Mouse (Mus musculus) lung, postnatal 25 days (tissue): Measurements from ENCODE around the gene Nt5dc3.

Experiments
- DNase-seq: peaks from one replicate; pipeline ENCODE4 v3.0.0; 2022; ENCODE audit warnings: low spot score

The Nt5dc3 gene

DNA sequence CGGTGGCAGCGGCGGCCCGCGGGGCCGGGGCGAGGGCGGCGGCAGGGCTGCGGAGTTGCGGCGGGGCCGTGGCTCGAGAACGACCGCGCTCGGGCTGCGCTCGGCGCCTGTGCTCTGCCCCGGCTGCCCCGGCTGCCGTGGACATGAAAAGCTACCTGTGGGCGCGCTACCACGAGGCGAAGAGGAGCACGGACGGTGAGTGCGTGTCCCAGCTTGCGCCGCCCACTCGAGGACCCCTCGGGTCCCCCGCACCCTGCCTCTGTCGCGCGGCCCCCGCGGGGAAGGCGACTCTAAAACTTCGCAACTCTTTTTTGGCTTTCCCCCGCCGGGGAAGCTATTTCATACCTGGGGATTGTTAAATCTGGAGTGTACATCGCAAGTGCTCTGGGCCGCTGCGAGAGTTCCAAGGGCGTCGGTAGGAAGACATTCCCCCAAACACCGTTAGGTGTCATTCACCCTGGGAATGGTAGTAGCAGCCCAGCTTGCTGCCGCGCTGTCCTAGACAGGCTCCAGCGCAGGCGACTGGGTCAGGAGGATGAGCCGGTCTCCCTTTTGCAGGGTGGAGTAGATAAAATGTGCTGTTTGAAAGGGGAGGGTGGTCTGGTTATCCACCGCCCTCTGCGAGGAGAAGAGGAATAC is 431 bp downstream of the Nt5dc3 start:
- no peak for DNase-seq

DNA sequence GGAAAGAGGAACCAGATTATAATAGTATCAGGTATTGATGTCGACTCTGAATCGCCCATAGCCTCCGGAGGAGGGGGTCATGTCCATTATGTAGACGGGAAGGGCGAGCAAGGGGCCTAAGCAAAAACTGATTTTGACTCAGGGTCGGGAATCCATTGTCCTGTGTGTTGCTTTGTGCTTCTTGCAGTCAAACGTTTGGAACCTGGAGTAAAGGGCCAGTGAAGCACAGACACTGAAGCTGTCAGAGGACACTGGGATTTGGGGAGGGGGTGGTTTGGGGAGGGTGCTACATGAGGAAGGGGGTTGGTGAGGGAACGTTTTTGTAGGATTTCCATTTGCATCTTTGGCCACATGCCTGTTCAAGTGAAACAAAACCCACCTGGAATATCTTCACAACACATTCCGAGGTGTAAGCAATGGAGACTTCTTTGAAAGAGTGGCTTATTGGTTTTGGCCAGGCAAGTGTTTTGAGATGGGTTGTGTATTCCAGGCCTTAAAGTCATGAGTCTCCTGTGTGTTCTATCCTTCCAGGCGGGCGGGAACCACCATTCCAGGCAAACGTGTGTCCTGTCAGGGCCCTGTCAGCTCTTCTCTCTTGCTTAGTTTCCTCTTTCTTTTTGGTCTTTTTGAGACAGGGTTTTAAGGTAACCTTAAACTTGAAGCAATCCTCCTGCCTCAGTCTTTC is 1.2 kb downstream of the Nt5dc3 start:
- no peak for DNase-seq

- no peak for DNase-seq
These were observed 2.8 kb downstream of the Nt5dc3 start for GRCm38 (mm10) chr10:86781641-86782040.

DNA sequence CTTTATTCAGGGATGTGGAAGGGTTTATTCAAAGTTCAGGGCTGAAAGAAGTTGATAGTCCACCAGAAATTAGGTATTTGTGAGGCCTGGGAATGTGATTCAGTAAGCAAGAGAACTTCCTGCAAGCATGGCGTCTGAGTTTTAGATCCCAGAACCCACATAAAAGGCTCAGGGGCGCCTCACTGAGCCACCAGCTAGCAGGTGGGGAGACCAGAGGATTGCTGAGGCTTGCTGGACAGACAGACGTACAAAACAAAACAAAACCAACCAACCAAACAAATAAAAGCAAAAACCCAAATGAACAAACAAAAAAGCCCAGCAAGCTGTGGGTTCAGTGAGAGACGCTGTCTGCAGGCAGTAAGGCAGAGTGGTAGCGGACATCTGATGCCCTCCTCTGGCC is 3.9 kb downstream of the Nt5dc3 start:
- DNase-seq = no peak

GRCm38 (mm10) chr10:86783561-86783960 is 4.8 kb downstream of the Nt5dc3 start:
- no peak for DNase-seq

DNA sequence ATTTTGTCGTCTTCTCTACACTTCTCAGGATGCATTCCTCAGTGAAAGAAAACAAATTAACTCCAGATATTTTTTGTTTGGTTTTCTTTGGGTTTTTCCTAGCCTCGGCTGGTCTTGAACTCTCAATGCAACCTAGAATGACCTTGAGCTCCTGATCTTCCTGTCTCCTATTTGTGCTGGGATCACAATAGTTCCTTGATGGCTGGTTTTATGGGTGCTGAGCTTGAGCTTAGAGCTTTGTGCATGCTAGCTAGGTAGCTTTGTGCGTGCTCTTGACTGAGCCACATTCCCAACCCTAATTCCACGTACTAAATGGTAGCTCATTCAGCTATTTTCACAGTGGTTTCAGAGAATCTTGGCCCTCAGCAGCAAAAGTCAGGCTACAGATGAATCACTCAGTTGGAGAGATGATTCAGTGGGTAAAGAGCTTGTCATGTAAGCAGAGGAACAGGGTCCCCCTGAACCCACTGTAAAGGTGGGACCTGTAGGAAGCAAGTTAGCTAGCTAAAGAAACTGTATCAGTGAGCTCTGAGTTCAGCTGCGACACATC is 5.4 kb downstream of the Nt5dc3 start:
- DNase-seq = no peak

DNA sequence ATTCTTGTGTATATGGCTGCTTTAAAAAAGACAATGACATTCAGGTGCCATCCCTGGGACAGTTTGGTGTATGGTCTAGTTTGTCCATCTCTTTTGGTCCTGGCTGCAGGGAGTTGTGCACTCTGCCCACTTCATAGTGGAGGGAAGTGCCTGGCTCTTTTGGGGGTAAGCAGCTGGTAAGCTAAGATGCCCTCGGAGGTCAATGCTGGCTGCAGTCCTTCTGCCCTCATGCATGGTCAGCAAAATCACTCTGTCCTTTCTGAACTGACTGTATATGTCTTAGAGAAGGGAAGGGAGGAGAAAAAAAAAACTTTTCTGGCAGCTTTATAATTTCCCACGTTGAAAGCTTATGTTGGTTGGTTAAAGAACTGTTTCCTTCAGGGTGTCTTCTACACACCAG is 6.6 kb downstream of the Nt5dc3 start:
- DNase-seq = no peak

DNA sequence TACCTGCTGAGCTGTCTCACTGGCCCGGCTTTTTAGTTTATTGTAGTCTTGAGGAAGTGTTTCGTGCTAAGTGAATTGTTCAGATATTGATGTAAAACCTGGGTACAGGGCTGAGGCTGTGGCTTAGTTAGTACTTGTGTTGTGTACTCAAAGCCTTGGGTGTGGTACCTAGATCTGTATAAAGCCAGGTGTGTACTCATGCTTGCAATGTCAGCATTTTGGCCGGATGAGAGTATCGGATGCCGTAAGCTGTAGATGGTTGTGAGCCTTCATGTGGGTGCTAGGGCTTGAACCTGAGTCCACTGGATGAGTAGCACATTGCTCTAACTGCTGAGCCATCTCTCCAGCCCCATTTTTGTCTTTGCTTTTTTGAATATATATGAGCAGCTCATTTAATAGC is 7.3 kb downstream of the Nt5dc3 start:
- DNase-seq = no peak

- no peak for DNase-seq
These were observed 9.4 kb downstream of the Nt5dc3 start for GRCm38 (mm10) chr10:86788193-86788592.

DNA sequence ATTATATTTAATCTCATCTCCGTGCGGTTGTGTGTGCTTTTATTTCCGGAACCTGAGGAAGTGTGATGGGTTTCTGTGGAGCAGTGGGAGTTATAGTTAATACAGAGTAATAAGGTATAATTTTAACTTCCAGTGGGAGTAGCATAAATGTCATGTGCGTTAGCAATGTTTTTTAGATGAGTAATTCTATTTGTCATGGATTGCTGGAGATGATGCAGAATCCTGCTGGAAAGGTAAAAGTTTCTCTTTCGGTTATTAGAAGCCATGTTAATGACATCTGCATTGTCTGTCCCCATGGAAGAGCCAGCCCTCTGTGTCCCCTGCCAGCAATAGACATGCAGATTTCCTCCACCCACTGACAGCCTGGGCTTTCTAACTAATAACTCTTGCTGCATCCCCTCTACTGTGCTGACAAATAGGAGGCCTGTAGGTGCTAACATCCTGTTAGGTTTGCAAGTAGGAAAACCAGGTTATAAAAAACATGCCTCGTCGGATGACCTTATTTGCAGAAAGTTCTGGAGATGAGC is 10.4 kb downstream of the Nt5dc3 start:
- no peak for DNase-seq

GRCm38 (mm10) chr10:86791507-86792184 is 12.8 kb downstream of the Nt5dc3 start:
- DNase-seq = no peak

GRCm38 (mm10) chr10:86793509-86793951 is 14.7 kb downstream of the Nt5dc3 start:
- peak; percentile 50 for DNase-seq

DNA sequence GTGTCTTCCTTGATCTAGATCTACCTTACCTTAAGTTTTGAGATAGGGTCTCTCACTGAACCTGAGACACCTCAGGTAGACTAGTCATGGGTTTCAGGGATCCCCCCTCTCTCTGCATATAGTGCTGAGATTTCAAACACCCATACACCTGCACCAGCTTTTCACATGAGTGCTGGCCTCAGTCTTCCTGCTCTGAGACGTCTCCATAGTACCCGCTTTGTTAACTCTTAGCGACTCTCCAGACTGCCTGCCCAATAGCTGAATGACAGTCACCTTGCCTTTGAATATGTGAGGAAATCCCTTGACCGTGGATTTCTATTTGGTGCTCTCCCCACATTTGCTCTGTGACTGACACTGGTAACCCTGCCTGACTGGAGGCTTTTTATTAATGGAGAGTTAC is 15.4 kb downstream of the Nt5dc3 start:
- no peak for DNase-seq

DNA sequence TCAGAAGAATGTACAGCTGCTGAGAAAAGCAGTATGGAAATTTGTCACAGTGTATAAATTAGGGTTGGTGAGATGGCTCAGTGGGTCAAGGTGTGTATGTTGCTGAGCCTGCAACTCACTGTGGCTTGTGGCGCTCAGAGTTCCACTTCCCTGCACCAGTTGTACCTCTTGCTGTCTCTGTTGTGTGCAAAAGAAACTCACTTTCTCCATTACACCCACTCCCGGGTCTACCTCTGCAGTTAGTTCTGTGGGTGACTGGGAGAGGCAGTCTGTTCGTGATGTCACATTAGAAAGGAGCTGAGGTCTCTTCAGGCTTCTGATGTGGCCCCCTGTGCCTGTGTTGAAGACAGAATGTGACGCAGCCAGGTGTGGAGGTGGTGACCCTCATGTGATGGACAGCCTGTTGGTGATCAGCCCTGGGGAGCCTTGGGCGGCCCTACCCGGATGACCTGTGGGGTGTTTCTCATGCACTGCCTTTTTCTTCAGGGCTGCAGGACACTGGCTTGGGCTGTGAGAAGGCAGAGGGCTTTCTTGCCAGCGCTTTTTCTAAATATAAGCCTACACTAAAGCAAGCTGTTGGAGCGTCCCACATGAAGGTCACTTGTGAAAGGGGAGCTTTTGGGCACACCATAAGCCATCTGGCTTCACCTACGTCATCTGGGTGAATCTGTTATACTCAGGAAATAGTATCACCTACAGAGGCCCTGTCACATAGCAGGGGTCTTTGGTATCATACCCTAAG is 16.2 kb downstream of the Nt5dc3 start:
- DNase-seq = no peak

DNA sequence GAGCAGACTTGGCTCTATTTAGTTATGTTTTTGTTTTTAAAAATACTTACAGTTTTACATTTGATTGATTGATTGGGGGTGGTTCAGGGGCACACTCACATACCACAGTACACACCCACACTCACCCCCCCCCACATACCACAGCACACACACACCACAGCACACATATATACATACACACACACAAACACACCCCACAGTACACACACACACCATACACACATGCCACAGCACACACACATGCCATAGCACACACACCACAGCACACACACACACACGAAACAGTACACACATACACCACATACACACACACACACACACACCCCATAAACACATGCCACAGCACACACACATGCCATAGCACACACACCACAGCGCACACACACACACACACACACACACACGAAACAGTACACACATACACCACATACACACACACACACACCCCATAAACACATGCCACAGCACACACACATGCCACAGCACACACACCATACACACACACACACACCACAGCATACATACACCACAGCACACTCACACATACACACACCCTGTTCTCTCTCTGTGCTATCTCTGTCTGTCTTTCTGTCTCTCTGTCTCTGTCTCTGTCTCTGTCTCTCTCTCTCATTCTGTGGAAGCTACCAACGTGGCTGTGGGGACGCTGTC is 17.4 kb downstream of the Nt5dc3 start:
- DNase-seq = no peak

DNA sequence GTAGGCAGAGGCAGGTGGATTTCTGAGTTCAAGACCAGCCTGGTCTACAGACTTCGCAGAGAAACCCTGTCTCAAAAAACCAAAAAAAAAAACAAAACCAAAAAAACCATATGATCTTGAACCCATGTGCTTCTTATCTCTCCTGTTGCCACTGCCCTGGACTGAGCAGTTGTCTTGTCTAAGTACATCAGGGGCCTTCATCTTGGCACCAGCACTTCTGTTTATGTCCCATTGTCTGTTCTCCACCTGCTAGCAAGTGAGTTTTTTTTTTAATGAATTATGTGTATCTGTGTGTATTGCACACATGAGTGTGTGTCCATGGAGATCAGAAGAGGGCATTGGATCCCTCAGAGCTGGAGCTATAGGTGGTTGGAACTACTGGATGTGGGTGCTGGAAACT is 28.6 kb downstream of the Nt5dc3 start:
- DNase-seq = no peak

GRCm38 (mm10) chr10:86808013-86808758 is 29.4 kb downstream of the Nt5dc3 start:
- DNase-seq = no peak

GRCm38 (mm10) chr10:86810000-86810399 is 31.2 kb downstream of the Nt5dc3 start:
- no peak for DNase-seq

DNA sequence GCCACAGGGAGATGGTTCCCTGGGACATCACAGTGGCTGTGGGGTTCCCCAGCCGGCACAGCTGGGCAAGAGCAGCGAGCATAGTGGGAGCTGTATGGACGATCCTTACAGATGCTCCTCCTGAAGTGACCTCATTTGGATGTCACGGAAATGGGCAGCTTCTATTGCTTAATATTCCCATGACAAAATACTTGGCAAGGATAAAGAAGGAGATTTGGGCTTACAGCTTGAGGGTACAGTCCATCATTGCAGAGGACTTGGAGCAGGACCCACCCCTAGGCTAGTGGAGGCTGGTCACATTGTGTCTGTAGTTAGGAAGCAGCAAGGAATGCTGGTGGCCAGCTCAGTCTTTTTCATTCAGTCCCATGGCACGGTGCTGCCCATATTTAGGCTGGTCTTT is 31.8 kb downstream of the Nt5dc3 start:
- no peak for DNase-seq

DNA sequence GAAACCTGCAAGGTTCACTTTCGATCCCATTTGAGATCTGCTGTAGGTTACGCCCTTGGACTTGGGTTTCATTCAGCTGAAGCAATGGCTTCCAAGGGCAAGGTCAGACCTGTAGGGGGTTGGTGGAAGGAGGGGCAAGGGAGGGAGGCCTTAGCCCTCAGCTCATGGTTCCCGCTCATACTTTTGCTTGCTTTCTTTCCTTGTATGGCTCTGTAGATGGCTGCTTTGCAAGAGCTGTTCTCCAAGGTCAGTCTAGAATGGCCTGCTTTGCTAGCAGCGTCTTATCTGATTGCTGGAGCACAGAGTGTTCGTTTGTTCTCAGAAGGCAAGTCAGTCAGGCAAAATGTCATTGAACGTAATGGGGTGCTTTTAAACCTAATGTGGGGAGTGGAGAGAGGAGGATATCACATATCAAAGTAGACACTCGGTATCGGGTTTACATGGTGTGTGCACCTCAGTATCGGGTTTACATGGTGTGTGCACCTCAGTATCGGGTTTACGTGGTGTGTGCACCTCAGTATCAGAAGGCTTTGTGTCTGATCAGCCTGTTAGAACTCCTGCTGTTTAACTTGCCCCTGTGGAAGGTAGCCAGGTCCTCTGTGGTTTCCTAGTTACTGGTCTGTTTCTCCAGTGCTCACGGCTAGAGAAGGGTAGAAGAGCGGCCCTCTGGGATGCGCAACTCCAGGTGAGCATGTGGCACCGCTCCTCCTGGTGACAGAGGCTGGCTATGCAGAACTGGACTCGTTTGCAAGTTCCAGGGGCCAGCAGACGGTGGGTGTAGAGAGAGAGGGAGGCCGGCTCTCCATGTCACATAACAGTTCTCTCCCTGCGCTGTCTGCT is 35.7 kb downstream of the Nt5dc3 start:
- no peak for DNase-seq
